Mouse (Mus musculus) adrenal gland, postnatal 25 days (tissue): ENCODE measurements around the gene Kcnn3. TPM values are rescaled to one million over a fixed set of nuclear protein-coding genes. Genes with fewer than 3 reads are reported as not detected.

Experiments
- DNase-seq: peaks from one replicate; pipeline ENCODE4 v3.0.0; 2021; ENCODE audit warnings: mixed read lengths
- total RNA-seq: library from RNA; stranded (reverse); gene quantifications from 2 replicates; pipeline ENCODE4 v1.2.3, GENCODE M21; 2021

The Kcnn3 gene
- total RNA-seq, 1 experiment from 2014 or later, result 5.5 TPM

DNA sequence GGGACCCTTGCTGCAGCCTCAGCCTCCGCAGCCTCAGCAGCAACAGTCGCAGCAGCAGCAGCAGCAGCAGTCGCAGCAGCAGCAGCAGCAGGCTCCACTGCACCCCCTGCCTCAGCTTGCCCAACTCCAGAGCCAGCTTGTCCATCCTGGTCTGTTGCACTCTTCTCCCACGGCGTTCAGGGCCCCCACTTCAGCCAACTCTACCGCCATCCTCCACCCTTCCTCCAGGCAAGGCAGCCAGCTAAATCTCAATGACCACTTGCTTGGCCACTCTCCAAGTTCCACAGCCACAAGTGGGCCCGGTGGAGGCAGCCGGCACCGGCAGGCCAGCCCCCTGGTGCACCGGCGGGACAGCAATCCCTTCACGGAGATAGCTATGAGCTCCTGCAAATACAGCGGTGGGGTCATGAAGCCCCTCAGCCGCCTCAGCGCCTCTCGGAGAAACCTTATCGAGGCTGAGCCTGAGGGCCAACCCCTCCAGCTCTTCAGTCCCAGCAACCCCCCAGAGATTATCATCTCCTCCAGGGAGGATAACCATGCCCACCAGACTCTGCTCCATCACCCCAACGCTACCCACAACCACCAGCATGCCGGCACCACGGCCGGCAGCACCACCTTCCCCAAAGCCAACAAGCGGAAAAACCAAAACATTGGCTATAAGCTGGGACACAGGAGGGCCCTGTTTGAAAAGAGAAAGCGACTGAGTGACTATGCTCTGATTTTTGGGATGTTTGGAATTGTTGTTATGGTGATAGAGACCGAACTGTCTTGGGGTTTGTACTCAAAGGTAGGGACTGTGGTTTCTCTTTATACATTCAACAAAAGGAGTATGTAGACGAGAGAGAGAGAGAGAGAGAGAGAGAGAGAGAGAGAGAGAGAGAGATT lies 896 bp downstream of the Kcnn3 start:
- peak; percentile 28 for DNase-seq

DNA sequence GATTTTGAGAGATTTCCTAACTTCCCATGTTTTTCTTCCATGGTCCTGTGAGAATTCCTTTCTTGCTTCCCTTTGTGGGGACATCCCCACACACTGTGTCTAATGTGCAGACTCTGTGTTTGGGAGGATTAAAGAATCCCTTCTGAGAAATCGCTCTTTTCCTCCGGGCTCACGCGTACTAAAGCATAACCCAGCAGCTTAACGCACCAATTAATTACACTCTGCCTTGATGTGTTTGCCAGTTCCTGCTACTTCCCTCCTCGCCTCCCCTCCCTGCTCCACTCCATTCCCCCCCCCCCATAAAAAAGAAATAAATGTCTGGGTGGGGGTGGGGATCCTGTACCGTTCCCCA lies 1.5 kb downstream of the Kcnn3 start:
- no peak for DNase-seq

DNA sequence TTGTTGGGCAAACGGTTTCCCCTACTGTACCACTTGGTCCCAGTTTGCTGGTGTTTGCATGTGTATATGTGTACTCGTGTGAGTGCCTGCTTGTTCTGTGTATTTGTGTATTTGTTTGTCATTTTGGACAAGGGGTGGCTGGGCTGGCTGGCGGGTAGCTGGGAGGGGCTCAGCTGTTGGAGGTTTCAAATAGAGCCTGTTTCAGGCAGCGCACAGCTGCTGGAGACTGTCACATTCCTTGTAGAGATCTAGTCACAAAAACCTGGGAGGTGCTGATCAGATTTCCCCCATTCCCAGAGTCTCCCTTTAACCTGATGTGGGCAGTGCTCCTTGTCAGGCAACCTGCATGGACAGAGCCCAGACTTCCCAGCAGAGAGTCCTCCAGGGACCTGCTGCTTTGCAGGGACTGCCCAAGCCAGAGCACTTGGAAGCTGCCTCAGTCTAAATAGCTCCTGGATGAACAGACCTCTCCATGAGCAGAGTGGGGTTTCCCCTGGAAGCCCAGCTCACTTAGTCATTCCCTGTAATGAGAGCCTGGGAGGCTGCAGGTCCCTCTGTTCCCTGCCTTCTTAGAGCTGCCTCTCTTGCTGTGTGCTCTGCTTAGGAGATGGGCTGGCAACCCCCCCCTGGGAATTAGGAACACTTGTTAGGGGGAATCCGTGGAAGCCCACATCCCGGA lies 2.6 kb downstream of the Kcnn3 start:
- DNase-seq, result no peak

- no peak for DNase-seq
Observed at GRCm38 (mm10) chr3:89526298-89527090, 6.5 kb downstream of the Kcnn3 start.

GRCm38 (mm10) chr3:89529796-89530195 lies 9.8 kb downstream of the Kcnn3 start:
- DNase-seq, result peak; percentile 39

DNA sequence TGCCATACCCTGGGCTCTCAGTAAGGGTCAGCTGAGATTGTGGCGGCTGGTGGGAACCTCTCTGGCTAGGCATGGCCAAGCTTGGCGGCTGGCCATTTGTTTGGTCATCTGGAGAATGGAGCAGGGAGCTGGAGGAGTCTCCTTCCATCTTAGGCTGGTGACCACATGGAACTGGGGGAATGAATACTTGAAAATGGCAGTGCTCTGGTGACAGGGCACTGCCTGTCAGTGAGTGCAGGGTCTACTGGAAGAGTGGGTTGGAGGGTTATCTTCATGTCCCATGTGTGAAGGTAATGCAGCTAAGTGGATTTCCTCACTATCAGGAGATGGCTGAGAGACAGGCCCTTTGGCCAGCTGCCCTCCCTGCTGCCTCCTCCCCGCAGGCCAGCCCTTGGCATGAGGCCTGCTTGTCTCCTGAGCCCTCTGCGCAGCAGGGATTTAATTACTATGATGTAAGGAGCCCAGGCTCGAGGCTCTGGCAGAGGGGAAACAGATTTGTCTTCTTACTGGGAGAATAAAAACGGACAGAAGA lies 14.7 kb downstream of the Kcnn3 start:
- peak; percentile 73 for DNase-seq

GRCm38 (mm10) chr3:89535147-89535546 lies 15.2 kb downstream of the Kcnn3 start:
- no peak for DNase-seq

GRCm38 (mm10) chr3:89539036-89539739 lies 19.2 kb downstream of the Kcnn3 start:
- DNase-seq, result no peak

DNA sequence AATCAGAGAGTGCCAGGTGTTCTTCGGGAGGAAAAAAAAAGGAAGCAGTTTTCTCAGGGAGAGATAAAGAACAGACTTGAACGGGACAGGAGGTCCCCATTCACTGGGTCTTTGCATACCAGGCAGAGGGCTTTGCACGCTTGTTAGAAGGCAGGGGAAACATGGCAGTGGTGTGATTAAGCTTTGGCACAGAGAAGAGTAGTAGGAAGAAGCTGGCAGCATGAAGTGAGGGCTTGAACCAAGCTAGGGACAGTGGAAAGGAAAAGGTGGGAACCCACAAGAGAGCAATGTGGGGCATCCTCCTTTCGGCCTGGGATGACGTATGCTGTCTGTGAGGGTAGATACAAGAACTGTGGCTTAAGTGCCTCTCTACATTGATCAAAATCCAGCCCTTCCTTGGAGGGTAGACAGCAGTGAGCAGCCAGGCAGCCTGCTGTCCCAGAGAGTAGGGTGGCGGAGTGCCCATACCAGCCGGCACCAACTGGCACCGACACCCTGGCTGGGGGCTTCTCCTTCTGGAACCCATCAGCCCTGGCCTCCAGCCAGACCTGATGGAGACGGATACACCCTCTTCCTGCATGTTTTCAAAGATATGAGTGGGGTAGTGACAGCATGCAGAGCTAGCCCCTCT lies 19.9 kb downstream of the Kcnn3 start:
- DNase-seq, result peak; percentile 16

DNA sequence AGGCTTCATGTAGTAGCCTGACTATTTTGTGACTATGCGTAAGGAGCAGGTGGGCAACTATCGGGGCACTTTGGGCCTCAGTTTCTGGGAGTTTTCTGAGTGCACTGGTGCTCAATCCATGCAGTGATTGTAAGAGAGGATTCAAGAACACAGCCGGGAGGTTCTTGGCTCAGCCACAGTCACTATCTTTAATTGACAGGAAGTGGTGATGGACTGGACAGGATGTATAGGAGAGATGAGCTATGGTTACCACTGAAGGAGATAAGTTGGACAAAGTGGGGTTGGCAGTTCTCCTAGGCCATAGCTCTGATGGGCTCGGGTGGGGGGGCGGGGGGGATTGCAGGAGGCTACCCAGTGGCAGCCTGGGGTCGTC lies 20.4 kb downstream of the Kcnn3 start:
- DNase-seq, result no peak

DNA sequence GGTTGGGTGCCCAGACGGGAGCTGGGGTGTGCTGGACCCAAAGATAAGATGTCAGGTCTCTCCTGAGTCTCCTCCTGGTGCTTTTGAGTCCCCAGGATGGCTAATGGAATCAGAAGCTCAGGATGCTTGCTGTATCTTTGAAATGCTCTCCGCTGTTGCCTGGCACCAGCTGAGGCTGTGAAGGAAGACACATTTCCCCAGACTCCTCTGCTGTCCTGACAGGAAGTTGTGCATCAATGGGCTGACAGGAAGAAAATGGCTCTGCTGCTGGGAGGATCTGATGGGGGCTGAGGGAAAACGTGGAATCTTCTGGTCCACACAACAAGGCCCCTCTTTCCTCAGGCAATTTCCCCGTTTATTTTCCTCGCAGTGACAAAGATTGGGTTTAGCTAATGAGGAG lies 27.0 kb downstream of the Kcnn3 start:
- no peak for DNase-seq

- DNase-seq, result no peak
Observed at GRCm38 (mm10) chr3:89548805-89549204, 28.8 kb downstream of the Kcnn3 start.

- no peak for DNase-seq
Observed at GRCm38 (mm10) chr3:89549488-89549887, 29.5 kb downstream of the Kcnn3 start.

- peak; percentile 6 for DNase-seq
Observed at GRCm38 (mm10) chr3:89551880-89552279, 31.9 kb downstream of the Kcnn3 start.

DNA sequence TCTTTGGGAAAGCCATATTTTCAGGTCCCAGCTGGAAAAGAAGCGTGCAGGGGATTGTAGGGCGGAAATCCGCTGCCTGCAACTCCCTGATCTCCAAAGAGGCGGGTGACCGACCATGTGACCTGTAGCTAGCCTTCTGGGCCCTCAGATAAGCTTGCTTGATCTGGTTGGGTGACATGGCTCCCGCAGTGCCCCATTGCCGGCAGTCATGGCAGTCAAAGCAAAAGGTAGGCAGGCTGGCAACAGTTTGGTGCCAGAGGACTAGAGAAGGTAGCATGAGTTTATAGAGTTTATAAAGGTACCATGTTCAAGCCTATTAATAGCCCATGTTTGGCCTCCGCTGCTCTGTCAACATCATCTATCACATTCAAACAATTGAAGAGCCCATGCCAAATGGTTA lies 33.5 kb downstream of the Kcnn3 start:
- no peak for DNase-seq

GRCm38 (mm10) chr3:89553946-89554345 lies 34.0 kb downstream of the Kcnn3 start:
- no peak for DNase-seq

DNA sequence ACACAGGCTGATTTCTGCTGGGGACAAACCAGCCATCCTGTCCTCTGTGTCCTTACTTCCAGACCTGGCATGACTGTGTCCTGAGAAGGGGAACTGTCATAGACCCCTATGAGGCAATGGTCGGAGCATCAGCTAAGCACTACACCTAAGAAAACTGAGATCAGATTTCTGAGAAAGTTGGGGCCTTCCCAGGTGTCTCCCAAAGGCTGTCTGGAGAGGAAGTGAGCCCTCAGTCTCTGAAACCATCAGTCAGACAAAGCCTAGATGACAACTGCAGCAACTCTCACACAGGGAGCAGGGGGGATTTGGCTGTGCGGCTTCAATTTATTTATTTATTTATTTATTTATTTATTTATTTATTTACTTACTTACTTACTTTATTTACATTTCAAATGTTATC lies 34.6 kb downstream of the Kcnn3 start:
- DNase-seq, result no peak

GRCm38 (mm10) chr3:89557811-89558210 lies 37.8 kb downstream of the Kcnn3 start:
- DNase-seq, result no peak

- DNase-seq, result no peak
Observed at GRCm38 (mm10) chr3:89558972-89559910, 39.3 kb downstream of the Kcnn3 start.

DNA sequence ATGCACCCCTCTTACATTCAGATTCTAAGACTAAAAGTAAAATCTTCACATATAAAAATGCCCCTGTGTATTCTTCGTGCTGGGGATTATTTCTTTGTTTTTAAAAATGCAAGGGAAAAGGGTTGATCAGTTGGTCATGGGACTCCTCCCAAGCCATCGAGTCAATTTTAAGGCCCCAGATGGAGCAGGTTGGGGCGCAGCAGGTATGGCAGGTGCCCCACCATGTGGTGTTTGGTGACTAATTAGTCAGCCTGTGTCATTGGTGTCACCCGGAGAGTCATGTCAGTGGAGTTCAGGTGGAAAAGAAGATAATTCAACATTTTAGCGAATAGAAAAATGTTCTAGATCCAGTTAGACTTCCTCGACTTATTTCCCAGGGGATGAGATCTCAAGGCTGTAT lies 41.4 kb downstream of the Kcnn3 start:
- no peak for DNase-seq
